8 mouse cellular contexts compared by ENCODE assay signal in genomic region chr3:88215553-88216004, GRCm38 (mm10). TPM values are rescaled to one million over a fixed set of nuclear protein-coding genes. Genes with fewer than 3 reads are reported as not detected.
A peak's percentile ranks its signal among the peaks of the same experiment; 100 is the strongest.
DNase-seq lines count a peak whose midpoint lies in the region; ATAC-seq lines count a peak whose summit lies in the region.

No protein-coding gene starts in this region.

- no peak overlapping the region for H3K27ac ChIP-seq in heart, embryonic 16.5 days (ENCODE audit: low read length)
- H3K27ac ChIP-seq in forebrain, embryonic 14.5 days (ENCODE audit: low read depth, low read length) = peak overlapping the region; percentile 97
- no peak overlapping the region for H3K27ac ChIP-seq in liver, embryonic 16.5 days (ENCODE audit: low read length)

- no peak for DNase-seq in heart, adult 9 months (ENCODE audit: low spot score in 2 of 2)
- DNase-seq in MN1 (ENCODE audit: low spot score) = peak; percentile 43
- DNase-seq in forebrain, embryonic 14.5 days (ENCODE audit: low spot score) = no peak
- no peak for DNase-seq in natural killer cell, adult 2 months (ENCODE audit: low spot score in 2 of 2)
- no peak for DNase-seq in spleen, adult 12 weeks (ENCODE audit: low spot score)
- no peak for DNase-seq in spleen, postnatal 10 days (ENCODE audit: low spot score in 2 of 2)

- H3K27me3 ChIP-seq in heart, embryonic 16.5 days (ENCODE audit: control insufficient read depth, insufficient read depth, low read length) = peaks cover 90% of the 10 kb centered on the region
- H3K27me3 ChIP-seq in forebrain, embryonic 14.5 days (replicated peaks; ENCODE audit: control insufficient read depth, insufficient read depth, low read length) = no peaks in the 10 kb centered on the region
- peaks cover 95% of the 10 kb centered on the region for H3K27me3 ChIP-seq in liver, embryonic 16.5 days (ENCODE audit: control insufficient read depth, insufficient read depth, low read depth, low read length)

- peak overlapping the region; percentile 45 for H3K4me3 ChIP-seq in heart, embryonic 16.5 days (ENCODE audit: low read length)
- peak overlapping the region; percentile 86 for H3K4me3 ChIP-seq in forebrain, embryonic 14.5 days (ENCODE audit: low read depth, low read length)
- peak overlapping the region; percentile 35 for H3K4me3 ChIP-seq in liver, embryonic 16.5 days (ENCODE audit: low read depth, low read length)

- ATAC-seq in heart, embryonic 16.5 days (replicated peaks; ENCODE audit: extremely low read depth, insufficient read depth, low FRiP score) = no peak
- no peak for ATAC-seq in forebrain, embryonic 14.5 days
- no peak for ATAC-seq in liver, embryonic 16.5 days (ENCODE audit: low read depth)

- peak overlapping the region; percentile 60 for H3K4me2 ChIP-seq in heart, embryonic 16.5 days (ENCODE audit: low read depth, low read length)
- peak overlapping the region; percentile 98 for H3K4me2 ChIP-seq in forebrain, embryonic 14.5 days (ENCODE audit: low read length)
- H3K4me2 ChIP-seq in liver, embryonic 16.5 days (ENCODE audit: low read depth, low read length) = peak overlapping the region; percentile 39

- H3K4me1 ChIP-seq in heart, embryonic 16.5 days (ENCODE audit: control insufficient read depth, insufficient read depth, low read length) = peaks cover 11% of the 10 kb centered on the region
- peaks cover 24% of the 10 kb centered on the region for H3K4me1 ChIP-seq in forebrain, embryonic 14.5 days (ENCODE audit: control insufficient read depth, insufficient read depth, low read length)
- H3K4me1 ChIP-seq in liver, embryonic 16.5 days (ENCODE audit: control insufficient read depth, low read depth, low read length) = peaks cover 4% of the 10 kb centered on the region; the same call in 1 of the 2 replicates

- no peaks in the 10 kb centered on the region for H3K36me3 ChIP-seq in heart, embryonic 16.5 days (ENCODE audit: control insufficient read depth, insufficient read depth)
- H3K36me3 ChIP-seq in forebrain, embryonic 14.5 days (ENCODE audit: control insufficient read depth, insufficient read depth, low read length) = peaks cover 76% of the 10 kb centered on the region
- no peaks in the 10 kb centered on the region for H3K36me3 ChIP-seq in liver, embryonic 16.5 days (ENCODE audit: control insufficient read depth, insufficient read depth)

- no peak overlapping the region for H3K9ac ChIP-seq in heart, embryonic 16.5 days (ENCODE audit: low read length)
- peak overlapping the region; percentile 100 for H3K9ac ChIP-seq in forebrain, embryonic 14.5 days (ENCODE audit: low read length)
- H3K9ac ChIP-seq in liver, embryonic 16.5 days (ENCODE audit: low read depth, low read length) = no peak overlapping the region

- H3K9me3 ChIP-seq in heart, embryonic 16.5 days (replicated peaks; ENCODE audit: control insufficient read depth, low read length) = no peaks in the 10 kb centered on the region
- H3K9me3 ChIP-seq in forebrain, embryonic 14.5 days (replicated peaks; ENCODE audit: control insufficient read depth, low read length) = no peaks in the 10 kb centered on the region
- H3K9me3 ChIP-seq in liver, embryonic 16.5 days (replicated peaks; ENCODE audit: control insufficient read depth, low read length) = no peaks in the 10 kb centered on the region

- under 1% methylated on average over 23 of the region's 23 CpGs for WGBS in heart, embryonic 16.5 days
- 5% methylated on average over 23 of the region's 23 CpGs for WGBS in forebrain, embryonic 14.5 days
- 1% methylated on average over 23 of the region's 23 CpGs for WGBS in liver, embryonic 16.5 days (ENCODE audit: insufficient replicate concordance)

RNA-seq across cellular contexts. Expression of gene Rhbg, which starts 38.9 kb away (rescaled TPM):
- polyA plus RNA-seq in heart, embryonic 16.5 days (2015; fragmentation: Nextera tagmentation; extraction: Ambion mirVana) = 0.09 and 0.21 TPM in 2 replicates
- polyA plus RNA-seq in forebrain, embryonic 14.5 days (2014; fragmentation: Nextera tagmentation; extraction: Ambion mirVana) = 0.25 TPM in 1 of 2 replicates, not detected in the other
- 4.8 and 6.3 TPM in 2 replicates for polyA plus RNA-seq in liver, embryonic 16.5 days (2015; fragmentation: Nextera tagmentation; extraction: Ambion mirVana)

Comparison
In these comparisons a context has a peak if more than half of its experiments do, and no peak if none do; other contexts are left out.
1. H3K4me2 ChIP-seq: peak in every context shown above with its lines; median percentile 98 in forebrain, embryonic 14.5 days; 60 in heart, embryonic 16.5 days; 39 in liver, embryonic 16.5 days.
2. H3K4me3 ChIP-seq: peak in every context shown above with its lines; median percentile 86 in forebrain, embryonic 14.5 days; 45 in heart, embryonic 16.5 days; 35 in liver, embryonic 16.5 days.